Mouse (Mus musculus): Measurements from ENCODE around the gene Cngb1. TPM values are rescaled to one million over a fixed set of nuclear protein-coding genes. Genes with fewer than 3 reads are reported as not detected.

Gene Cngb1
- total RNA-seq (2023): under 1 TPM; 0.42 to 0.48 TPM

GRCm38 (mm10) chr8:95306431-95306830 lies at the start of gene Cngb1:
TSS of gene Cngb1 (minus strand) at chr8:95306585.

GRCm38 (mm10) chr8:95352151-95352870 lies 45.9 kb upstream of the Cngb1 start, which contains the start of gene Mmp15:
TSS of gene Mmp15 (plus strand) at chr8:95352268.

DNA sequence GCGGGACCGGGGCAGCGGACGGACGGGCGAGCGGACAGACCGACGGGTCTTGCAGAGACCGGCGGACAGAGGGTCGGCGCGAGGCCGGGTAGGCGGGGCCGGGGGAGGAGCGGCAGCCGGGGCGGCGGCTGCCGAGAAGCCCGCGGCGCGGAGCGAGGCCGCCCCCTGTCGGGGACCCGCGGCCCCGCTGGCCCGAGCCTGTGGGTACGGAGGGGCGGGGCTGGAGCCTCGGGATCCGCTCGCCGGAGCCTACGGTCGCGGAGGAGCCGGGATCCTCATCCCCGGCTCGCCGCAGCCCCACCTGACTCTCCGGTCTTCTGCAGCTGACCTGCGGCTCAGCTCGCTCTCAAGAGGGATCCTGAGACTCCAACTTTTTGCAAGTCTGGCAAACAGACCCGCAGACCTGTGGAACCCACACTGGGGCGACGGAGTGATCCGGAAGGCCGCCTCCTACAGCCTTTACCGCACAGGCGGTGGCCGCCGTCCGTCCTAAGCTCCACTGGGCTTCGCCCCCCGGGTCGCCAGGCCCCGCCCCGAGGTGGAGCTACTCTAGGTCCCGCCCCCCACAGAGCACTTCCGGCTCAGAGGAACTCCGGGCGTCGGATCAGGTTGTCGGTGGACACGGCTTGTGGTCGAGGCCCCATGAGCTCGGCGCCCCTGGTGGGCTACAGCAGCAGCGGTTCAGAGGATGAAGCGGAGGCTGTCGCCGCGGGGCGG lies 25.5 kb upstream of the Cngb1 start, which contains the start of the genes Zfp319 and Usb1:
Gene Zfp319 (minus strand): TSS at position 231 of the 717 bp plus-strand sequence.
Gene Usb1 (plus strand): TSS at position 565 of the 717 bp plus-strand sequence.

DNA sequence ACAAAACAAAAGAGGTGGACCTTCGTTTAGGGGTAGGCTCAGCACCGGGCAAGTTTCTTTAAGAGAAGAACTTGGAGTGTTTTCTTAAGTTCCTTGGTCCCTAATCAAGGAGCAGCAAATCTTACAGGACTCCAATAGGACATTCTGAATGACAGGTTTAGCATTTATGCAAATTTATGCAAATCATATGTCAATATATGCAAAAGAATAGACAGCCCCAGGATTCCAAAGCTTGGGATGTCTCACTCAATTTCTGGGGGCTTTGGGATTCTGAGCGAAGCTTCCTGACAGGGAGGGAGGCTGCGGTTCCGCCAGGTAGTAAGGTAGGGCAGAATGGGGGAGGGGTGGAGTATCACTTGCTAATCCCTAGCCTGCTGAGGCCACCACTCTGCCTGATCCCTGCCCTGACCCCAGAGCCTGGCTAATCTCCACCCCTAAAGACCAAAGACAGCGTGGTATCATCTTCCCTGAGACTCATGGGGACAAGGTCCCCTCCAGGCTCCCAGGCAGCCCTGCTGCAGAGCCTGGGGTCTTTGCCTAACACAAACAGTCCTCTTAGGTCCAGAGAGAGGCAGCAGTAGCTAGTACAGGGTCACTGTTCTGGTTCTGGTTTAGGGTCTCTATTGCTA lies 4.1 kb upstream of the Cngb1 start, which contains the start of gene Tepp:
Gene Tepp (plus strand): TSS at position 225 of the 629 bp plus-strand sequence.

GRCm38 (mm10) chr8:95202649-95203275 lies 103.6 kb downstream of the Cngb1 start, which contains the start of gene Kifc3:
TSS of gene Kifc3 (minus strand) at chr8:95202812.

Other genes with a start within 250 kb of the Cngb1 start
- 10 to 100 TPM; 17.5 to 18.1 TPM for gene Katnb1, start 225.4 kb downstream of the Cngb1 start, total RNA-seq (2023)
- gene Kifc3, start 103.8 kb downstream of the Cngb1 start, total RNA-seq (2023): 10 to 100 TPM; 22.2 to 23.4 TPM
- not detected for gene Tepp, start 4.0 kb upstream of the Cngb1 start, total RNA-seq (2023)
- gene Zfp319, start 25.4 kb upstream of the Cngb1 start, total RNA-seq (2023): 10 to 100 TPM; 10.8 to 12.3 TPM
- 10 to 100 TPM; 30.7 to 36.1 TPM for gene Usb1, start 25.7 kb upstream of the Cngb1 start, total RNA-seq (2023)
- gene Mmp15, start 45.7 kb upstream of the Cngb1 start, total RNA-seq (2023): under 1 TPM in 1 of 2 experiments, not detected in 1; 0.13 TPM
- gene Cfap20, start 128.3 kb upstream of the Cngb1 start, total RNA-seq (2023): 10 to 100 TPM; 30.1 to 33.3 TPM
- 10 to 100 TPM; 42.3 to 43.5 TPM for gene Csnk2a2, start 183.5 kb upstream of the Cngb1 start, total RNA-seq (2023)
- gene Ccdc113, start 227.5 kb upstream of the Cngb1 start, total RNA-seq (2023): not detected

Data from neutrophil, adult 83 days (primary cell).